Comparison of ENCODE assay signal across 8 mouse cellular contexts in the genomic region with DNA sequence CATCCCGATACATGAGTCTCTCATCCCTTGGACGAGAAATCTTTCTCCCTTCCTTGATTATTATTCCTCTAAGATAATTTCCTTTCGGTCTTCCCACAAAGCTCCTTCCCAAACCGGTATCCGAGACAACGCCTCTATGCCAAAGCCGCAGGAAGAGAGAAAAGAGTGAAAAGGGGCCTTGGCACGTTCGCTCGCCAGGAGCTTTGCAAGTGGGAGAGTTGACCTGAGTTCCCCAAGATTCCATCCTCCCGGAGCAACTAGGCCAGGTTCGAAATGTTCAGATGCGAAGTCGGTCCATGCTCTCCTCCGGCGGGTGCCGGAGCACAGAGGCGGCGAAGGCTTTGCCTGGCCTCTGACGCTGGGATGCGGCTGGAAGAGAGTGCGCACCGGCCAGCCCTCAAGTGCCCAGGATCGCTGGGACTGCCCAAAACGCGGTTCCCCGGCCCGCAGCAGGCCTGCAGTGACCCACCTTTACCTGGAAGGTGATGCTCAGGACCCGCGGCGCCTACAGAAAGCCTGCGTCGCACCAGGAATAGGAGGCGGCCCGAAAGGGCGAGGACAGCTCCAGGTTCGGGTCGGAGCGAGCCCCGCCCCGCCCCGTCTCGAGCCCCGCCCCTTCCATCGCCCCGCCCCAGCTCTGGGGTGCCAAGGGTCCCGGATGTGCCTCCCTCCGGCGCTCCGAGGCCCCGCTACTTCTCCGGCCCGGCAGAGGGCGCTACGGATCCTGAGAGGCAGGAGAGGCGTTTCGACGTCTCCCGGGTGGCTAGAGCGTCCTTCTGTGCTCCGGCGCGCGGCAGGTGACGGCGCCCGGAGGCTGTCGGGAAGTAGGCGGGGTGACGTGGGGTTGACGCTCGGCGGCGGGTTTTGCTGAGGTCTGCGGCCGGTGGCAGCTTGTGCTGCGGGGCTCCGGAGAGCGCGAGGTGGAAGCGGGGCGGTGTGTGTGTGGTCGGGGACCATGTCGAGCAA. TPM values are rescaled to one million over a fixed set of nuclear protein-coding genes. Genes with fewer than 3 reads are reported as not detected.
DNase-seq lines count a peak whose midpoint lies in the region; ATAC-seq and TF ChIP-seq lines count a peak whose summit lies in the region.

Trove2 (minus strand) TSS at position 623 of the 966 bp plus-strand sequence.
Uchl5 (plus strand) TSS at position 827 of the 966 bp plus-strand sequence.

- no peaks in the 10 kb centered on the region for H3K27me3 ChIP-seq in embryonic facial prominence, embryonic 15.5 days
- no peaks in the 10 kb centered on the region for H3K27me3 ChIP-seq in kidney, embryonic 14.5 days (ENCODE audit: control insufficient read depth, insufficient read depth, low read length)
- no peaks in the 10 kb centered on the region for H3K27me3 ChIP-seq in limb, embryonic 15.5 days

- peak within 1 kb of the TSS; percentile 89 for H3K9ac ChIP-seq in embryonic facial prominence, embryonic 15.5 days
- H3K9ac ChIP-seq in kidney, embryonic 14.5 days (ENCODE audit: low read depth, low read length) = peak within 1 kb of the TSS; percentile 79
- H3K9ac ChIP-seq in limb, embryonic 15.5 days = peak within 1 kb of the TSS; percentile 71

- H3K27ac ChIP-seq in bone marrow, adult 2 months (ENCODE audit: control insufficient read depth, insufficient read depth, low read depth, low read length, poor library complexity) = peak within 1 kb of the TSS; percentile 80
- peak within 1 kb of the TSS; percentile 72 for H3K27ac ChIP-seq in embryonic facial prominence, embryonic 15.5 days (replicated peaks)
- H3K27ac ChIP-seq in kidney, embryonic 14.5 days (ENCODE audit: low read depth, low read length) = peak within 1 kb of the TSS; percentile 34; the same call in 1 of the 2 replicates
- peak within 1 kb of the TSS; percentile 68 for H3K27ac ChIP-seq in limb, embryonic 15.5 days

- H3K4me1 ChIP-seq in bone marrow, adult 2 months (ENCODE audit: control insufficient read depth, insufficient read depth, low read length) = no peaks in the 10 kb centered on the region
- H3K4me1 ChIP-seq in embryonic facial prominence, embryonic 15.5 days = no peaks in the 10 kb centered on the region; the same call in 1 of the 2 replicates
- H3K4me1 ChIP-seq in kidney, embryonic 14.5 days (ENCODE audit: control insufficient read depth, insufficient read depth, low read length) = peaks cover 9% of the 10 kb centered on the region
- H3K4me1 ChIP-seq in limb, embryonic 15.5 days = no peaks in the 10 kb centered on the region

- peak; percentile 81; the same call in 1 of the 2 replicates for TF ChIP-seq POLR2A in bone marrow, adult 2 months (IDR thresholded peaks at IDR 0.05; ENCODE audit: borderline replicate concordance, control insufficient read depth, low read depth, low read length)

- H3K4me3 ChIP-seq in bone marrow, adult 2 months (replicated peaks; ENCODE audit: control insufficient read depth, low read depth, low read length) = peak within 1 kb of the TSS; percentile 95
- peak within 1 kb of the TSS; percentile 92 for H3K4me3 ChIP-seq in embryonic facial prominence, embryonic 15.5 days (replicated peaks)
- H3K4me3 ChIP-seq in kidney, embryonic 14.5 days (ENCODE audit: low read length) = peak within 1 kb of the TSS; percentile 63
- H3K4me3 ChIP-seq in limb, embryonic 15.5 days = peak within 1 kb of the TSS; percentile 61

- peak; percentile 97 for ATAC-seq in embryonic facial prominence, embryonic 15.5 days (ENCODE audit: insufficient number of reproducible peaks, low FRiP score, low TSS enrichment, low read depth)
- ATAC-seq in kidney, embryonic 14.5 days (ENCODE audit: low FRiP score, low TSS enrichment) = peak; percentile 98
- peak; percentile 96 for ATAC-seq in limb, embryonic 15.5 days (ENCODE audit: insufficient number of reproducible peaks, low FRiP score, low TSS enrichment, low read depth)

- H3K4me2 ChIP-seq in embryonic facial prominence, embryonic 15.5 days (replicated peaks) = peak within 1 kb of the TSS; percentile 84
- H3K4me2 ChIP-seq in kidney, embryonic 14.5 days (replicated peaks; ENCODE audit: low read depth, low read length) = peak within 1 kb of the TSS; percentile 71
- peak within 1 kb of the TSS; percentile 89 for H3K4me2 ChIP-seq in limb, embryonic 15.5 days

- DNase-seq in 416B (ENCODE audit: low read depth) = peak; percentile 98
- peak; percentile 96 to 97 for DNase-seq in heart, adult 9 months (ENCODE audit: low spot score in 2 of 2)
- peak; percentile 91 to 94 for DNase-seq in monocyte, adult 2 months (ENCODE audit: low read depth in 1 of 2, low spot score in 2 of 2)
- DNase-seq in spleen, postnatal 36 days (ENCODE audit: low spot score in 2 of 2) = peak; percentile 98

- 1% methylated on average over 81 of the region's 84 CpGs for WGBS in bone marrow, adult 2 months
- under 1% methylated on average over 84 of the region's 84 CpGs for WGBS in embryonic facial prominence, embryonic 15.5 days
- under 1% methylated on average over 73 of the region's 84 CpGs for WGBS in kidney, embryonic 14.5 days
- under 1% methylated on average over 83 of the region's 84 CpGs for WGBS in limb, embryonic 15.5 days

- no peaks in the 10 kb centered on the region for H3K9me3 ChIP-seq in embryonic facial prominence, embryonic 15.5 days (replicated peaks)
- no peaks in the 10 kb centered on the region for H3K9me3 ChIP-seq in kidney, embryonic 14.5 days (ENCODE audit: control insufficient read depth, low read length)
- H3K9me3 ChIP-seq in limb, embryonic 15.5 days = no peaks in the 10 kb centered on the region

- no peaks in the 10 kb centered on the region for H3K36me3 ChIP-seq in embryonic facial prominence, embryonic 15.5 days
- no peaks in the 10 kb centered on the region for H3K36me3 ChIP-seq in kidney, embryonic 14.5 days (ENCODE audit: control insufficient read depth, insufficient read depth, low read length)
- peaks cover 5% of the 10 kb centered on the region; the same call in 1 of the 2 replicates for H3K36me3 ChIP-seq in limb, embryonic 15.5 days

- peak; percentile 85 for TF ChIP-seq CTCF in bone marrow, adult 2 months (IDR thresholded peaks at IDR 0.05; ENCODE audit: control insufficient read depth, insufficient read depth, low read length)

RNA-seq across cellular contexts. Expression of gene Trove2, which starts in this region (rescaled TPM):
- polyA plus RNA-seq in bone marrow, adult 2 months (2011; ENCODE audit: insufficient read depth, insufficient read length, low replicate concordance, missing spikeins) = 3.7 and 6.5 TPM in 2 replicates
- polyA plus RNA-seq in embryonic facial prominence, embryonic 15.5 days (2015; fragmentation: Nextera tagmentation; extraction: Ambion mirVana) = 18.9 TPM in 2 replicates
- polyA plus RNA-seq in kidney, embryonic 14.5 days (2014; fragmentation: Nextera tagmentation; extraction: Ambion mirVana) = 11.3 and 17.4 TPM in 2 replicates
- 17.1 and 18.0 TPM in 2 replicates for polyA plus RNA-seq in limb, embryonic 15.5 days (2015; fragmentation: Nextera tagmentation; extraction: Ambion mirVana)

RNA-seq across cellular contexts. Expression of gene Uchl5, which starts in this region (rescaled TPM):
- polyA plus RNA-seq in bone marrow, adult 2 months (2011; ENCODE audit: insufficient read depth, insufficient read length, low replicate concordance, missing spikeins) = 86.2 and 90.7 TPM in 2 replicates
- 71.9 and 78.7 TPM in 2 replicates for polyA plus RNA-seq in embryonic facial prominence, embryonic 15.5 days (2015; fragmentation: Nextera tagmentation; extraction: Ambion mirVana)
- 87.0 and 102 TPM in 2 replicates for polyA plus RNA-seq in kidney, embryonic 14.5 days (2014; fragmentation: Nextera tagmentation; extraction: Ambion mirVana)
- polyA plus RNA-seq in limb, embryonic 15.5 days (2015; fragmentation: Nextera tagmentation; extraction: Ambion mirVana) = 78.6 and 85.0 TPM in 2 replicates

Comparison
In these comparisons a context has a peak if more than half of its experiments do, and no peak if none do; other contexts are left out.
1. Peak in every context shown above with its lines: DNase-seq, ATAC-seq, H3K4me3 ChIP-seq and H3K27ac ChIP-seq.